Mouse (Mus musculus) liver, adult (tissue): ENCODE results near the gene Enah.

Experiments used
- GATA4 ChIP-seq: IDR thresholded peaks from 2 replicates; pipeline ENCODE4 v1.6.1; 2014; ENCODE audit warnings: mild to moderate bottlenecking, low read length; ENCODE audit not compliant: insufficient replicate concordance

Gene Enah

GRCm38 (mm10) chr1:182019926-182020801, at the start of gene Enah:
Gene Enah, minus strand, starts transcription at chr1:182019990.
- no peak for TF ChIP-seq GATA4

- TF ChIP-seq GATA4, result no peak
Observed at GRCm38 (mm10) chr1:182068136-182068535, 48.3 kb upstream of the Enah start.

- TF ChIP-seq GATA4, result no peak
Observed at GRCm38 (mm10) chr1:182066527-182067465, 47.0 kb upstream of the Enah start.

- TF ChIP-seq GATA4, result no peak
Observed at GRCm38 (mm10) chr1:182063716-182064115, 43.9 kb upstream of the Enah start.

- no peak for TF ChIP-seq GATA4
Observed at GRCm38 (mm10) chr1:182062801-182063200, 43.0 kb upstream of the Enah start.

- TF ChIP-seq GATA4, result no peak
Observed at GRCm38 (mm10) chr1:182061203-182061602, 41.4 kb upstream of the Enah start.

- TF ChIP-seq GATA4, result no peak
Observed at GRCm38 (mm10) chr1:182059806-182060205, 40.0 kb upstream of the Enah start.

- TF ChIP-seq GATA4, result no peak
Observed at GRCm38 (mm10) chr1:182057998-182058397, 38.2 kb upstream of the Enah start.

GRCm38 (mm10) chr1:182055122-182055521, 35.3 kb upstream of the Enah start:
- no peak for TF ChIP-seq GATA4

GRCm38 (mm10) chr1:182054651-182055050, 34.9 kb upstream of the Enah start:
- no peak for TF ChIP-seq GATA4

GRCm38 (mm10) chr1:182052973-182053372, 33.2 kb upstream of the Enah start:
- no peak for TF ChIP-seq GATA4

GRCm38 (mm10) chr1:182052385-182052784, 32.6 kb upstream of the Enah start:
- no peak for TF ChIP-seq GATA4

- TF ChIP-seq GATA4, result no peak
Observed at GRCm38 (mm10) chr1:182049813-182050212, 30.0 kb upstream of the Enah start.

- TF ChIP-seq GATA4, result no peak
Observed at GRCm38 (mm10) chr1:182048101-182048500, 28.3 kb upstream of the Enah start.

- no peak for TF ChIP-seq GATA4
Observed at GRCm38 (mm10) chr1:182047016-182047690, 27.4 kb upstream of the Enah start.
